Mouse (Mus musculus) liver, embryonic 14.5 days (tissue): ENCODE results near the gene Kcnk4.

Source experiments
- CTCF ChIP-seq: IDR thresholded peaks from 2 replicates; pipeline ENCODE4 v1.5.1; 2016; ENCODE audit warnings: antibody characterized with exemption, low read depth, control low read depth
- EP300 ChIP-seq: IDR thresholded peaks from 2 replicates; pipeline ENCODE4 v1.6.1; 2016; ENCODE audit warnings: antibody characterized with exemption, low read depth

GRCm38 (mm10) chr19:6875834-6876233, 58.5 kb downstream of the Kcnk4 start:
- TF ChIP-seq EP300 (no peak), CTCF (no peak)
